Mouse (Mus musculus) T-helper 2 cell (primary cell): Measurements from ENCODE around the gene Larp1.

Source experiments
- in situ Hi-C: fragments of 300-600 bp; cut with MboI, MseI; formaldehyde crosslinking; loops from one replicate; pipeline ENCODE4 v1.15.1; 2025; ENCODE audit warnings: high pct_unique_total_duplicates

The Larp1 gene

GRCm38 (mm10) chr11:57998872-57999271 lies 10.0 kb upstream of the Larp1 start:
- in situ Hi-C loops = no loop called here

- in situ Hi-C loops = loop anchor here (5.0 kb wide), 1 partner anchor 41 kb away; no protein-coding TSS in a partner anchor
Measured at GRCm38 (mm10) chr11:58003126-58003525, 5.7 kb upstream of the Larp1 start.

- in situ Hi-C loops = loop anchor here (5.0 kb wide), 1 partner anchor 41 kb away; no protein-coding TSS in a partner anchor
Measured at GRCm38 (mm10) chr11:58003734-58004133, 5.1 kb upstream of the Larp1 start.

- in situ Hi-C loops = no loop called here
Measured at GRCm38 (mm10) chr11:58005110-58005509, 3.8 kb upstream of the Larp1 start.

GRCm38 (mm10) chr11:58008013-58008412 lies 851 bp upstream of the Larp1 start:
- in situ Hi-C loops = no loop called here

GRCm38 (mm10) chr11:58008437-58009050 lies 320 bp upstream of the Larp1 start:
- in situ Hi-C loops = no loop called here

- in situ Hi-C loops = no loop called here
Measured at GRCm38 (mm10) chr11:58009516-58010141, 765 bp downstream of the Larp1 start.

GRCm38 (mm10) chr11:58010226-58010781 lies 1.4 kb downstream of the Larp1 start:
- in situ Hi-C loops = no loop called here

GRCm38 (mm10) chr11:58010930-58011329 lies 2.1 kb downstream of the Larp1 start:
- in situ Hi-C loops = no loop called here

GRCm38 (mm10) chr11:58011813-58012212 lies 2.9 kb downstream of the Larp1 start:
- in situ Hi-C loops = no loop called here

- in situ Hi-C loops = no loop called here
Measured at GRCm38 (mm10) chr11:58012674-58013073, 3.8 kb downstream of the Larp1 start.

GRCm38 (mm10) chr11:58013100-58013499 lies 4.2 kb downstream of the Larp1 start:
- in situ Hi-C loops = no loop called here

GRCm38 (mm10) chr11:58014604-58015003 lies 5.7 kb downstream of the Larp1 start:
- in situ Hi-C loops = no loop called here

GRCm38 (mm10) chr11:58015339-58015738 lies 6.5 kb downstream of the Larp1 start:
- in situ Hi-C loops = no loop called here

- in situ Hi-C loops = no loop called here
Measured at GRCm38 (mm10) chr11:58016371-58016770, 7.5 kb downstream of the Larp1 start.

- in situ Hi-C loops = no loop called here
Measured at GRCm38 (mm10) chr11:58017422-58017821, 8.6 kb downstream of the Larp1 start.

GRCm38 (mm10) chr11:58018287-58018686 lies 9.4 kb downstream of the Larp1 start:
- in situ Hi-C loops = no loop called here

GRCm38 (mm10) chr11:58018701-58019100 lies 9.8 kb downstream of the Larp1 start:
- in situ Hi-C loops = no loop called here

GRCm38 (mm10) chr11:58021095-58021494 lies 12.2 kb downstream of the Larp1 start:
- in situ Hi-C loops = no loop called here

GRCm38 (mm10) chr11:58021618-58022017 lies 12.8 kb downstream of the Larp1 start:
- in situ Hi-C loops = no loop called here

- in situ Hi-C loops = no loop called here
Measured at GRCm38 (mm10) chr11:58024271-58024670, 15.4 kb downstream of the Larp1 start.

GRCm38 (mm10) chr11:58024671-58025070 lies 15.8 kb downstream of the Larp1 start:
- in situ Hi-C loops = loop anchor here (5.0 kb wide), 1 partner anchor 222 kb away; the partner anchor contains the start of gene Sap30l

- in situ Hi-C loops = loop anchor here (5.0 kb wide), 1 partner anchor 224 kb away; the partner anchor contains the start of gene Sap30l
Measured at GRCm38 (mm10) chr11:58025881-58026280, 17.0 kb downstream of the Larp1 start.
